Mouse (Mus musculus): ENCODE measurements around the gene Cab39. TPM values are rescaled to one million over a fixed set of nuclear protein-coding genes. Genes with fewer than 3 reads are reported as not detected.
"Not testable (repeated sequence)": the region's sequence is repeated elsewhere in the genome, so short reads cannot be mapped to it uniquely, and the experiment has no call there.

Cab39 gene
- total RNA-seq, 2 experiments from 2014 or later: 133 to 143 TPM

GRCm38 (mm10) chr1:85779012-85779411 lies 14.2 kb upstream of the Cab39 start:
- intact Hi-C loops (cut with DNase I): no loop called here
- DNase-seq (ENCODE audit: low spot score in 2 of 2): no peak

GRCm38 (mm10) chr1:85779428-85780180 lies 13.6 kb upstream of the Cab39 start:
- DNase-seq (ENCODE audit: low spot score in 2 of 2): no peak
- intact Hi-C loops (cut with DNase I): no loop called here

- intact Hi-C loops (cut with DNase I): loop anchor here (5.0 kb wide), 1 partner anchor 52 kb away; no protein-coding TSS in a partner anchor
- no peak for DNase-seq (ENCODE audit: low spot score in 2 of 2)
Measured at GRCm38 (mm10) chr1:85790565-85790964, 2.7 kb upstream of the Cab39 start.

- intact Hi-C loops (cut with DNase I): loop anchor here (5.0 kb wide), 1 partner anchor 51 kb away; no protein-coding TSS in a partner anchor
- DNase-seq (ENCODE audit: low spot score in 2 of 2): no peak
Measured at GRCm38 (mm10) chr1:85791476-85791875, 1.8 kb upstream of the Cab39 start.

- intact Hi-C loops (cut with DNase I): loop anchor here (5.0 kb wide), 1 partner anchor 48 kb away; no protein-coding TSS in a partner anchor
- peak in 1 of 2 experiments; percentile 12 for DNase-seq (ENCODE audit: low spot score in 2 of 2)
Measured at GRCm38 (mm10) chr1:85794106-85794771, 998 bp downstream of the Cab39 start.

- DNase-seq (ENCODE audit: low spot score in 2 of 2): no peak
- intact Hi-C loops (cut with DNase I): no loop called here
Measured at GRCm38 (mm10) chr1:85795196-85795595, 2.0 kb downstream of the Cab39 start.

- no peak for DNase-seq (ENCODE audit: low spot score in 2 of 2)
- intact Hi-C loops (cut with DNase I): no loop called here
Measured at GRCm38 (mm10) chr1:85799776-85800175, 6.5 kb downstream of the Cab39 start.

GRCm38 (mm10) chr1:85802517-85802916 lies 9.3 kb downstream of the Cab39 start:
- intact Hi-C loops (cut with DNase I): no loop called here
- DNase-seq (ENCODE audit: low spot score in 2 of 2): no peak

GRCm38 (mm10) chr1:85804551-85804950 lies 11.3 kb downstream of the Cab39 start:
- DNase-seq (ENCODE audit: low spot score in 2 of 2): no peak
- intact Hi-C loops (cut with DNase I): no loop called here

GRCm38 (mm10) chr1:85809256-85809655 lies 16.0 kb downstream of the Cab39 start:
- no peak for DNase-seq (ENCODE audit: low spot score in 2 of 2)
- intact Hi-C loops (cut with DNase I): no loop called here

GRCm38 (mm10) chr1:85810343-85810742 lies 17.1 kb downstream of the Cab39 start:
- intact Hi-C loops (cut with DNase I): no loop called here
- DNase-seq (ENCODE audit: low spot score in 2 of 2): no peak

GRCm38 (mm10) chr1:85810787-85811186 lies 17.5 kb downstream of the Cab39 start:
- intact Hi-C loops (cut with DNase I): no loop called here
- no peak for DNase-seq (ENCODE audit: low spot score in 2 of 2)

GRCm38 (mm10) chr1:85814213-85814612 lies 21.0 kb downstream of the Cab39 start:
- DNase-seq (ENCODE audit: low spot score in 2 of 2); intact Hi-C loops (cut with DNase I): not testable (repeated sequence)

GRCm38 (mm10) chr1:85818121-85818520 lies 24.9 kb downstream of the Cab39 start:
- intact Hi-C loops (cut with DNase I): no loop called here

GRCm38 (mm10) chr1:85819695-85820094 lies 26.5 kb downstream of the Cab39 start:
- no peak for DNase-seq (ENCODE audit: low spot score in 2 of 2)
- intact Hi-C loops (cut with DNase I): no loop called here

More at GRCm38 (mm10) chr1:85818121-85818520, 24.9 kb downstream of the Cab39 start:
- no peak for DNase-seq (ENCODE audit: low spot score in 2 of 2)

GRCm38 (mm10) chr1:85822239-85822638 lies 29.0 kb downstream of the Cab39 start:
- intact Hi-C loops (cut with DNase I): no loop called here
- DNase-seq (ENCODE audit: low spot score in 2 of 2): peak in 1 of 2 experiments; percentile 30

- no peak for DNase-seq (ENCODE audit: low spot score in 2 of 2)
- intact Hi-C loops (cut with DNase I): no loop called here
Measured at GRCm38 (mm10) chr1:85824905-85825304, 31.7 kb downstream of the Cab39 start.

- intact Hi-C loops (cut with DNase I): no loop called here
Measured at GRCm38 (mm10) chr1:85827166-85827565, 33.9 kb downstream of the Cab39 start.

GRCm38 (mm10) chr1:85829016-85829415 lies 35.8 kb downstream of the Cab39 start:
- intact Hi-C loops (cut with DNase I): no loop called here
- DNase-seq (ENCODE audit: low spot score in 2 of 2): no peak

More at GRCm38 (mm10) chr1:85827166-85827565, 33.9 kb downstream of the Cab39 start:
- no peak for DNase-seq (ENCODE audit: low spot score in 2 of 2)

GRCm38 (mm10) chr1:85838056-85838455 lies 44.8 kb downstream of the Cab39 start:
- intact Hi-C loops (cut with DNase I): no loop called here
- DNase-seq (ENCODE audit: low spot score in 2 of 2): no peak

- intact Hi-C loops (cut with DNase I): no loop called here
- DNase-seq (ENCODE audit: low spot score in 2 of 2): no peak
Measured at GRCm38 (mm10) chr1:85839356-85839755, 46.1 kb downstream of the Cab39 start.

All from left cerebral cortex, postnatal 14 days (tissue).